Mouse (Mus musculus) gastrocnemius, postnatal 10 days (tissue): ENCODE results near the gene Xpo6. TPM values are rescaled to one million over a fixed set of nuclear protein-coding genes. Genes with fewer than 3 reads are reported as not detected.

Experiments used
- DNase-seq: peaks from one replicate; pipeline ENCODE4 v3.0.0; 2021; ENCODE audit warnings: mixed read lengths
- total RNA-seq, 2 experiments: library from RNA; stranded (reverse); gene quantifications; 2 replicates each; pipeline ENCODE4 v1.2.3; 2021

Xpo6 gene
- total RNA-seq, 2 experiments from 2014 or later, result 24.5 to 39.1 TPM

DNA sequence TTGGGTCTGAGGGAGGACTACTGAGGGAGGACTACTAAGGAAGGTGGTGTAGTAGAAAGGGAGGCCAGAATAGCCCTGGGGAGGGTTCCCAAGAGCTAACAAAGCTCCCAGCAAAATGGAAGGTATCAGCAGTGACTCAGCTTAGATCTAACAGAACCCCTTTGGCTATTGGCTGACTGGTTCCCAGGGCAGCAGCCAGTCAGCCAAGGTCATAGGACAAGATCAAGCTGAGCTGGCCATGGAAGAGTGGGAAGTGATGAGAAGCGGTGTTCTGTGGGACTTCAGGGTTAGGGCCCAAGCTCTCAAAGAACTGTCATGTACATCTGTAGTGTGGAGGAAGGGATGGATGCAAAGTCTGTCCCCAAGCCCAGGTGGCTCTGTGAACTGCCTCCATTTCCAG is 123.4 kb downstream of the Xpo6 start:
- DNase-seq, result no peak

DNA sequence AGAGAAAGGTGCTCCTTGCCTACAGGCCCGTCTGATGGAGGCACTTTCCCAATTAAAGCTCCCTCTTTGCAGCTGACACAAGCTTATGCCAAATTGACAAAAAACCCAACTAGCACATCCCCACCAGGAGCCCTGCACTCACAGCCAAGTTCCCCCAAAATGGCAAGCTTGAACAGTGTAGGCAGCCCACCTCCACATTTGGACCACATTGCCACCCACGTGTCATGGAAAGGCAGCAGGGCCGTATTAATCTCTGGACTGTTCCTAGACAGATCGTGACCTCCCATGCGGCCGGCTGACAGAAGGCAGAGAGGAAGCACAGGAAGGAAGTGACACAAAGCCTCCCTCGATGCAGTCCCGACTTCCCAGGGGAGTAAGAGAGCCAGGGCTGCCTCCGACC is 125.2 kb downstream of the Xpo6 start:
- no peak for DNase-seq

GRCm38 (mm10) chr7:126070321-126070720 is 130.0 kb downstream of the Xpo6 start:
- DNase-seq, result no peak

GRCm38 (mm10) chr7:126066777-126067176 is 133.5 kb downstream of the Xpo6 start:
- DNase-seq, result peak; percentile 63

DNA sequence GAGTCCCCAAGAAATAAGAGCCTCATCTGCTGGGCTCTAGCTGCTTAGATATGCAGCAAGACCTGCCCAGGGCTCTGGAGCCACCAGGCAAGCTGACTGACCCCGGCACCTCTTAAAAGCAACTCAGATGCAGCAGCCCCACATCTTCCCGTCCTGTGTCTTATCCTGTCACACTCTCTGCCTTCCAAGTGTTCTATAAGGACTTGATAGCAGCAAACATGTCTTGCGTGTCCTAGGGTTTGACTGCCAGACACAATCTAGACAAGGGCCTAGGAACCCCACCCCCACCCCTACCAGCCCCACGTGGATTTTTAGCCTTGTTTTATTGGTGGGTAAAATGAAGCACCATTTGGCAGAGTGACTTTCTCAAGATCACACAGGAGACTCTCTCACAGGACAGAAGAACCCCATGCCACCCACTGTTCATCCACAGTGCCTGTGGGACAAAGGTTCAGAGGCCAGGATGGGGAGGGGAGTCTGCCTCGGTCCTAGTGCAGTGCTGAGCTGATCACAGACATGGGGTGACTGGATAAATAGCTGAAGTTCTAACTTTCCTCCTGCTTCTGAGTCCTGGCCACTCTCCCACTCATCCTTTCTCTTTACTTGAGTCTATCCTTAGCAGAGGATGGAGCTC is 134.9 kb downstream of the Xpo6 start:
- DNase-seq, result no peak

DNA sequence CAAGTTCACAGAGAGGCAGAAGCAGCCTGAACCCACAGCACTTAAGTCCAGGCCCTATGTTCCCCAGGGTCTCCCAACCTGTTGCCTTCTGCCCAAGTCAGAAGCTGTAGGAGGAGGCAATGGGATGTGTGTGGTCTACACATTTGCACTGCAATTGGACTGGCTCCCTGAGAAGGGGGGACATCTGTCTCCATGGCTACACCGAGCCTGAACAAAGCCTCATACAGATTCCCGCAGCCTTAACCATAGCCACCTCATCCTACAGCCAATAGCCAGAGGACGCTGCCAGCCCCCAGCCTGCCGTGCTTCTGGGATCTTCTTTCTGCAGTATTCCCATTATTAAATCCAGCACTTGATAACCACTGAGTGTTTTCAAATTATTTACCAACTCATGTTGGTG is 138.1 kb downstream of the Xpo6 start:
- no peak for DNase-seq

DNA sequence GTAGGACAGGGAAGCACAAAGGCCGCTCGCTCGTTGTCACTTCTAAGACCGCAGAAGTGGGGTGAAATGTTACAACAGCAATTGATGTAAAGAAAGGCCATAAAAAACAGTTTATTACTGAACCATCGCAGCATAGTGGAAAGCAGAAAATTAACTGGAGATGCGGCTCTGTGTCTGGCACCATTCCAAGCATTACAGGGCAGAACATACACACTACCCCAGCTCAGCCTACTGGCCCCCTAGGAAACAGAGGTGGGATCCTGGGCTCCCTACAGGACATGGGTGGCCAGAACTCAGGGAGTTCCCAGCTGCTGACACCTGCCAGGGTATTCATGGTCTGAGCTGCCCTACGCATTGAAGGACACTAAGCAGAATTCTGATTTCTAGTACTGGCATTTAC is 141.4 kb downstream of the Xpo6 start:
- no peak for DNase-seq

- no peak for DNase-seq
Measured at GRCm38 (mm10) chr7:126057332-126057914, 142.9 kb downstream of the Xpo6 start.

- no peak for DNase-seq
Measured at GRCm38 (mm10) chr7:126054574-126054973, 145.7 kb downstream of the Xpo6 start.

- no peak for DNase-seq
Measured at GRCm38 (mm10) chr7:126053618-126054017, 146.7 kb downstream of the Xpo6 start.

GRCm38 (mm10) chr7:126051910-126052309 is 148.4 kb downstream of the Xpo6 start:
- no peak for DNase-seq

Other genes with a start within 250 kb of the Xpo6 start
- gene Gsg1l, start 118.1 kb downstream of the Xpo6 start, total RNA-seq, result under 1 TPM; 0.21 to 0.68 TPM
- 10 to 100 TPM; 35.2 to 38.0 TPM for gene Sbk1, start 72.1 kb upstream of the Xpo6 start, total RNA-seq
- 1 to 10 TPM in 1 of 2 experiments, under 1 TPM in 1; 0.42 to 1.1 TPM for gene Lat, start 169.1 kb upstream of the Xpo6 start, total RNA-seq
- 10 to 100 TPM; 25.1 to 28.0 TPM for gene Spns1, start 176.9 kb upstream of the Xpo6 start, total RNA-seq
- 1 to 10 TPM; 3.1 to 3.2 TPM for gene Nfatc2ip, start 196.2 kb upstream of the Xpo6 start, total RNA-seq
- under 1 TPM; 0.35 to 0.72 TPM for gene Cd19, start 214.4 kb upstream of the Xpo6 start, total RNA-seq
- 10 to 100 TPM; 11.4 to 15.2 TPM for gene Rabep2, start 228.3 kb upstream of the Xpo6 start, total RNA-seq